Mouse (Mus musculus) urinary bladder, postnatal 36 days (tissue): ENCODE measurements around the gene Zdhhc13.

Source experiments
- DNase-seq, 2 experiments: peaks; one replicate each; pipeline ENCODE4 v3.0.0; 2022; ENCODE audit warnings: low spot score in 2 of 2, mixed read lengths in 1 of 2

Zdhhc13 gene

DNA sequence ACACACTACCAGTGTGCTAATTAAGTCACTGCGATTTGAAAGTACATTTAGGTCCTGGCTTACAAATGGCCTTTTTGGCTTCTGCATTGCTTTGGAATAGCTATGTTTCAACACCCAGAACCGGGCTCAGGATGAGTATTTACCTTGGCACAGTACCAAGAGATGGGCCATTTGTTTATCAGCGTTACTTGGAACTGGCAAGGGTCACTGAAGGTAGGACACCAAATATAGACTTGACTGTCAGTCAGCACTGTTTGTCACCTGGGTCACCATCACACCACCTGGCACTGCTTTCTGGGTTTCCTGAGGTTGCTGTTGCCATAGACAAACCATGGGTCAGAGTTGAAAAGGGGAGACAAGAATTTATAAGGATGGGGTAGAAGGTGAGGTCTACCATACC lies 53.5 kb downstream of the Zdhhc13 start:
- DNase-seq: no peak

GRCm38 (mm10) chr7:48843541-48843940 lies 54.7 kb downstream of the Zdhhc13 start:
- no peak for DNase-seq

DNA sequence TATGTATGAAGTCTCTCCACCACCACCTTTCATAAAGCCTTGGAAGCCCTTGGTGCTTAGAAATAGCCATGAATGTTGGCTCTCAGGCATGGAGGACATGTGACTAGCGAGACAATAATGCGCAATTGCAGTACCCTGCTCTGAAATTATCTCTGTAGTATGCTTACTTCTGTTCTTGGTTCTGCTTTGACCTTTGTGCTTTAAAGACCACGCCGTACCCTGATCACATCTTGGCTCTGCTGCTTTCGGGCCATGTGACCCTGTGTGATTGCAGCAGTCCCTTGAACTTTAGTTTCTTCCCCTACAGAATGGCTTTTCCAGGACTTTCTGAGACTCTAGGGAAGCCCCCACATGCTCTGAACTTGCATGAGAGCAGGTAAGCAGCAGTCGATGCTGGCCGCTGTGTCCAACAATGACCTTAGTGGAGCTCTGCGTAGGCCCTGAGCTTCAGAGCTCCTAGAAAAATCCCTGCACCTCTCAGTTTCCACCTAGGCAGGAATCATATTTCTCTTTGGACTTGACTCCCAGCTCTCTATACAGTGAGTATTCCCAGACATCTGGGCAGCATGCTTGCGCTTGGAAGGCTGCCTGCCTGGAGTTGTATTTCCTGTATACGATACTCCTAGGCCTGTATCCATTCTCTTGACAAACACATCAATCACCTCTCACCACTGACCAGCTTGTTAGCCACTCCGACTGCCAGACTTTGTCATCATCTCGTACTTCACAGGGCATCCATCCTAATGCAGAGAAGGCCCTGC lies 56.6 kb downstream of the Zdhhc13 start:
- no peak for DNase-seq

GRCm38 (mm10) chr7:48846755-48847154 lies 58.0 kb downstream of the Zdhhc13 start:
- DNase-seq: no peak

GRCm38 (mm10) chr7:48847820-48848650 lies 59.2 kb downstream of the Zdhhc13 start, which contains the start of gene Csrp3:
Csrp3 (minus strand) TSS chr7:48848033.
- DNase-seq: no peak

DNA sequence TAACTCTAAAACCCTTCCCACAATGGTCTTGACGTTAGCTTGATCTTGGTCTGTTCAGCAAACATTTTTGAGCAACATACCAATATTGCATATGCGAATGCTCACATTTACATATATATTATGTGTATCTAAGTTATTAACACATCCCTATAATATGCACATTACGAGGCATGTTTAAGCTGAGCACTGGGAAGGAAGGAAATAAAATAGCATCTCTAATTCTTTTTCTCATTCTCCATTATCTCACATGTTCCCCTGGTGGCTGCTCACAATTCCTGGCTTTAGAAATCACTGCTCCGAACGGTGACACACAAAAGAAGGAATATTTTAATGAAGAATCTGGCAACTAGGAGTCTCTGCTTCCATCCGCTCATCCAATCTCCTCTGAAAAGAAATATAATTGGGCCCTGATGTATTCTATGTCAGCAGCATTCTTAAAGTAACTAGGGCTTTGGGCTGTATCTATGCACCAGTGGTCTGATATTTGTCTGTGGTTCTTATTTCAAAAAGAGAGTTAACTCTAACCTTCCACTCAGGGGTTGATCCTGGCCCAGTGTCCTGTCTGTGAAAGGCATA lies 62.8 kb downstream of the Zdhhc13 start:
- no peak for DNase-seq

GRCm38 (mm10) chr7:48853496-48853895 lies 64.7 kb downstream of the Zdhhc13 start:
- DNase-seq: no peak

DNA sequence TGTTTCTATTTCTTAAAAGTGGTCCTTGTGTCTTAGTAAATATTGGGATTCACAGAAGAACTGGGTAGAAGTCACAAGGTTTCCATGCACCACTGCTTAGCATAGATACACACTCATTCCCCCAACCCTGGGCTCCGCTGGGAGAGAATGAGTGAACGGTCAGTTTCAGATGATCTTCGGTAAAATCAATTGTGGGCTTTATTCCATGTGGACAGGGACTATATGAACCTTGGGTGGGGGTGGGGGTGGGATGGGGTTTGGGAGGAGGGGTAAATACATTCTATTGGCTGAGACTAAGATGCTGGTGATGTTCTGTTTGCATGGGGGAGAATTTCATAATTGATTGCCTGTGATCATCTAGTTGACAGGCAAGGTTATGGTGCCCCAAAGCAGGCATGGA lies 66.7 kb downstream of the Zdhhc13 start:
- DNase-seq: no peak

DNA sequence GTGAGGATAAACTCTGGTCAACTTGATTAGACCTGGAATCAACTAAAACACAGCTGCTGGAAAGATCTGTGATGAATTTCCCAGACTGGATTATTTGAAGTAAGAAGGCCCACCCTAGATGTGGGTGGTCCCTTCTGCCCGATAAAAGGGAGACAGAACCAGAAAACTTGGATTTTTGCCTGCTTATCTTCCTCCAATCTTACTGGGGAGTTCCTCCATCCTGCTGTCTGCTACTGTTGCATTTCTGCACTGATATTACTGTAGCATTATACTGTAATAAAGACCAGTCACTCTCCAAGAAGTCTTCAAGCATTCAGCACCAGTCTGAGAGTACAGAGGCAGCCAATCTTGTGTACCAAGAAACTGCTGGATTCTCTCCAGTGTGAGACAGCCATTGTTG lies 69.5 kb downstream of the Zdhhc13 start:
- no peak for DNase-seq

GRCm38 (mm10) chr7:48859362-48859761 lies 70.6 kb downstream of the Zdhhc13 start:
- no peak for DNase-seq

- DNase-seq: no peak
Observed at GRCm38 (mm10) chr7:48860948-48861347, 72.1 kb downstream of the Zdhhc13 start.

GRCm38 (mm10) chr7:48861796-48862195 lies 73.0 kb downstream of the Zdhhc13 start:
- DNase-seq: no peak

- DNase-seq: no peak
Observed at GRCm38 (mm10) chr7:48864199-48864598, 75.4 kb downstream of the Zdhhc13 start.

DNA sequence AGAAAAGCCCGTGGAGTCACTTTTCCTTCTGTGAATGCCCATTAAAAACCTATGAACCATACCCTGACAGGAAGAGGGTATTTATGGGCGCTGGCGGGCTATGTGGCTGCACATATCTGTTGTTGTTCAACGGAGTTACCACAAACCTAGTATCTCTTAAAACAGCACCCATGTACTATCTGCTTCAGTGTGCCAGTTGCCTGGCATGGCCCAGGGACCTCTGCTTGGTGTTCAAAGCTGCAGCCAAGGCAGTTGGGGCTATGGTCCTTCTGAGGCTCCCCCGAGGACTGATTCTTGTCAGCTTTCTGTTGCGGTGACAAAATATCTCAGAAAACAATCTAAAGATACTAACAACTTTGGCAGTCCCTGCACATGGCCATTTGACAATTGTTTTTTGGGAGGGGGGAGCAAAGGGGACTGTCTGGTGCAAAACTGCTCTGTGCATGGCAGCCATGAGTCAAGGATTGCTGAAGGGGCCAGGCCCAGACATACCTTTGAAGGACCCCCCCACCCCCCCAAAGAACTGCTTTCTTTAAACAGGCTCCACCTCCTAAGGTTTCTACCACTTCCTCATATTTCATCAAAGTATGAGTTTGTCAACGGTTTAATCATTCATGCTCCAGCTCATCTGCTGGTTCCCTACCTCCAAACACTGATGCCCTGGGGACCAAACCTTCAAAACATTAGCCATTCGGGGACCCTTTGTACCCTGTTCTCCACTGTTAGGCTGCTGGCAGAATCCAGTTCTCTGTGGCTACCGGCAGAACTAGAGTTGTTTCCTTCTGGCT lies 76.1 kb downstream of the Zdhhc13 start:
- no peak for DNase-seq

DNA sequence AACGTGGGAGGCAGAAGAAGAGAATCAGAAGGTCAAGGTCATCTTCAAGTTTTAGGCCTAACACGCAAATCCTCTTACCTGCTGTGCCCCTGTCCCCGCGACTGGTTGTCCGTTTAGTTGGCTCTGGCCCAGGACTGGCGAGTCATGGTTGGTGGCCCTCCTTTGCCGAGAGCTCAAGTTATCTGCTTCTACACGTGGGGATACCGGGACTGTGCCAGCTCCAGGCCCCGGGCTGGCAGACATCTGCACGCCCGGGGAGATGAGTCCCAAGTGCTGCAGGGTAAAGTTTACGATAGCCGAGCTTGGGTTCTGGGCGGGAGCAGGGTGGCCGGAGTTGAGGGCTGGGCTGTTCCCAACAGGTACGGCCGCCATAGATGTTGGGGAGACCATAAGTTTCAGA lies 78.8 kb downstream of the Zdhhc13 start:
- no peak for DNase-seq

GRCm38 (mm10) chr7:48870144-48870543 lies 81.3 kb downstream of the Zdhhc13 start:
- DNase-seq: no peak

DNA sequence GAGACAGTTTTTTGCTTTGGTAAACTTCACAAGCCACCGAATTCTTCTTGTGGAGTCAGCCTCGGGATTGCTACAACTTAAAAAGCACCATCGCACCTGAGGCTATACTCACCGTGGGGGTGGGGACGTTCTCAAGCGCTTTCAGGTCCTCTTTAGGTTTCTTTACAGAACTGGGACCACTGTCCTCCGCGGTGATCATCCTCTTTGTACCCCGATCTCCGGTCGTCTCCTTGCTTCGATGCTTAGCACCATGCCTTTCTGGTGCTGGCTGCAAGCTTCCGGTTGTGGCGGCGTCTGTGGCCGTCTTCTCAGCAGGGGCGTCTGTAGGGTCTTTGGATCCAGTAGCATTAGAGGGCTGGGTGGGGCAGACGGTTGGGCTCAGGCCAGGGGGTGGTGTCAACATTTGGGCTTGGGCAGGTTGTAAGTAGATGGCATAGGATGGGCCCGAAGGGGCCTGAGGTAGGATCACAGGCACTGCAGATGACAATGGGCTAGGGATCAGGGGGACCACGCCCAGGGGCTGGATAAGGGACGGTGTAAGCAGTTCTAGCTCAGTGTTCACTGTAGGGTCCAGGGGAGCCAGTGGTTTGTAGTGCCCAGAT lies 81.9 kb downstream of the Zdhhc13 start:
- no peak for DNase-seq

GRCm38 (mm10) chr7:48871292-48871691 lies 82.5 kb downstream of the Zdhhc13 start:
- no peak for DNase-seq

- DNase-seq: no peak
Observed at GRCm38 (mm10) chr7:48875096-48875495, 86.3 kb downstream of the Zdhhc13 start.

GRCm38 (mm10) chr7:48876526-48876925 lies 87.7 kb downstream of the Zdhhc13 start:
- peak in 1 of 2 experiments; percentile 34 for DNase-seq
